Mouse (Mus musculus) left cerebral cortex, postnatal 25 days (tissue): ENCODE measurements around the gene Fubp1. TPM values are rescaled to one million over a fixed set of nuclear protein-coding genes. Genes with fewer than 3 reads are reported as not detected.
"Not testable (repeated sequence)": the region's sequence is repeated elsewhere in the genome, so short reads cannot be mapped to it uniquely, and the experiment has no call there.

ENCODE experiments used
- DNase-seq, 2 experiments: peaks; one replicate each; pipeline ENCODE4 v3.0.0; 2022; ENCODE audit warnings: low spot score in 2 of 2, mixed read lengths in 1 of 2
- intact Hi-C: fragments of 180-260 bp; cut with DNase I; formaldehyde crosslinking; loops from one replicate; pipeline ENCODE4 v1.15.1; 2025
- total RNA-seq, 2 experiments: library from RNA; stranded (reverse); gene quantifications; 2 replicates each; pipeline ENCODE4 v1.2.3; 2021

Fubp1 gene
- total RNA-seq, 2 experiments from 2014 or later, result 115 to 128 TPM

GRCm38 (mm10) chr3:152192238-152192931 is 17.8 kb upstream of the Fubp1 start:
- peak in 1 of 2 experiments; percentile 20 for DNase-seq
- intact Hi-C loops, result loop anchor here (2.0 kb wide), 1 partner anchor 82 kb away; no protein-coding TSS in a partner anchor

GRCm38 (mm10) chr3:152193177-152193576 is 17.0 kb upstream of the Fubp1 start:
- no peak for DNase-seq
- intact Hi-C loops, result loop anchor here (1.0 to 2.0 kb wide), 2 partner anchors 17 to 82 kb away; partner anchors contain the start of genes Dnajb4 and Fubp1

GRCm38 (mm10) chr3:152193635-152194097 is 16.6 kb upstream of the Fubp1 start:
- DNase-seq, result peak; percentile 89 to 98
- intact Hi-C loops, result loop anchor here (1.0 to 2.0 kb wide), 2 partner anchors 17 to 83 kb away; partner anchors contain the start of genes Dnajb4 and Fubp1

- intact Hi-C loops, DNase-seq: not testable (repeated sequence)
Observed at GRCm38 (mm10) chr3:152197246-152197645, 13.0 kb upstream of the Fubp1 start.

- intact Hi-C loops, result no loop called here
- no peak for DNase-seq
Observed at GRCm38 (mm10) chr3:152199125-152199524, 11.1 kb upstream of the Fubp1 start.

GRCm38 (mm10) chr3:152201181-152201580 is 9.0 kb upstream of the Fubp1 start:
- no peak for DNase-seq
- intact Hi-C loops, result no loop called here

- intact Hi-C loops, result no loop called here
Observed at GRCm38 (mm10) chr3:152201651-152202050, 8.6 kb upstream of the Fubp1 start.

GRCm38 (mm10) chr3:152202942-152203341 is 7.3 kb upstream of the Fubp1 start:
- intact Hi-C loops, result no loop called here
- DNase-seq, result no peak

More at GRCm38 (mm10) chr3:152201651-152202050, 8.6 kb upstream of the Fubp1 start:
- no peak for DNase-seq

GRCm38 (mm10) chr3:152203411-152203810 is 6.8 kb upstream of the Fubp1 start:
- intact Hi-C loops, result no loop called here
- DNase-seq, result no peak

- intact Hi-C loops, result no loop called here
- DNase-seq, result no peak
Observed at GRCm38 (mm10) chr3:152203996-152204395, 6.2 kb upstream of the Fubp1 start.

GRCm38 (mm10) chr3:152204577-152204976 is 5.6 kb upstream of the Fubp1 start:
- no peak for DNase-seq
- intact Hi-C loops, result no loop called here

GRCm38 (mm10) chr3:152207156-152207555 is 3.1 kb upstream of the Fubp1 start:
- DNase-seq, result no peak
- intact Hi-C loops, result no loop called here

GRCm38 (mm10) chr3:152208096-152208885 is 1.9 kb upstream of the Fubp1 start:
- intact Hi-C loops, result no loop called here
- no peak for DNase-seq

GRCm38 (mm10) chr3:152209177-152209966 is 850 bp upstream of the Fubp1 start:
- intact Hi-C loops, result no loop called here
- DNase-seq, result peak; percentile 14

GRCm38 (mm10) chr3:152210728-152211391 is 638 bp downstream of the Fubp1 start:
- peak; percentile 64 to 67 for DNase-seq
- intact Hi-C loops, result loop anchor here (1.0 to 2.0 kb wide), 2 partner anchors 18 to 100 kb away; no protein-coding TSS in a partner anchor

- intact Hi-C loops, result loop anchor here (2.0 kb wide), 1 partner anchor 101 kb away; no protein-coding TSS in a partner anchor
- DNase-seq, result peak; percentile 11 to 27
Observed at GRCm38 (mm10) chr3:152211731-152212279, 1.6 kb downstream of the Fubp1 start.

GRCm38 (mm10) chr3:152213416-152213815 is 3.2 kb downstream of the Fubp1 start:
- no peak for DNase-seq
- intact Hi-C loops, result no loop called here

GRCm38 (mm10) chr3:152224918-152225317 is 14.7 kb downstream of the Fubp1 start:
- DNase-seq, result no peak
- intact Hi-C loops, result no loop called here

GRCm38 (mm10) chr3:152225906-152226305 is 15.7 kb downstream of the Fubp1 start:
- intact Hi-C loops, result no loop called here
- no peak for DNase-seq
